Mouse (Mus musculus) ES-E14 (cell line): Measurements from ENCODE around the gene Cd4.

ENCODE experiments used
- CHD2 ChIP-seq: IDR thresholded peaks from 2 replicates; pipeline ENCODE4 v1.6.1; 2014; ENCODE audit warnings: mild to moderate bottlenecking, low read depth, low read length, inconsistent platforms
- MAFK ChIP-seq: IDR thresholded peaks from 2 replicates; pipeline ENCODE4 v1.6.1; 2014; ENCODE audit warnings: mild to moderate bottlenecking, low read depth, low read length, inconsistent platforms; ENCODE audit not compliant: insufficient read depth
- ZC3H11A ChIP-seq: IDR thresholded peaks from 2 replicates; pipeline ENCODE4 v1.6.1; 2012; ENCODE audit warnings: low read depth, mild to moderate bottlenecking, inconsistent platforms, low read length, borderline replicate concordance
- ZNF384 ChIP-seq: IDR thresholded peaks from 2 replicates; pipeline ENCODE4 v1.6.1; 2012; ENCODE audit warnings: low read depth, low read length, inconsistent platforms

DNA sequence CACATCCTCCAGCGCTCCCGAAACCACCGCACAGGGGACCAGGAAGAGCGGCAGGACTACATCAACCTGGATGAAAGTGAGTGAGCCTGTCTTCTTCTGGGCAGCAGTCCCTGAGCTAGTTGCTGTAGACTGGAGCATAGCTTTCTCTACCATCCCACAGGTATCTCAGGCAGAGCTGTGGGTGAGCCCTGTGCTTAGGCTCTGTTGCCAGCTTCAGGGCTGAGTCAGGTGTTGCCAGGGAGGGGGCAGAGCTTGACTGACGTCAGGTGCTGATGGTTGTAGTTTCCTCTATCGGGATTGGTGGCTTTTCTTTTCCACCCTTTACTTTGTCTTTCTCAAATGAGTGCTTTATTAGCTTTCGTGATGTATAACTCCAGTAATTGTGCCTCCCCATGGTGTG is 46.6 kb upstream of the Cd4 start:
- no peak for TF ChIP-seq ZC3H11A
- no peak for TF ChIP-seq CHD2
- TF ChIP-seq ZNF384: no peak
- TF ChIP-seq MAFK: no peak
